Mouse (Mus musculus): ENCODE data around the gene Rap1gap2. TPM values are rescaled to one million over a fixed set of nuclear protein-coding genes. Genes with fewer than 3 reads are reported as not detected.

Gene Rap1gap2
- polyA plus RNA-seq, 1 experiment from 2014 or later: 8.9 TPM

- Histone ChIP-seq H3K9ac (replicated peaks) (no peak overlapping the region), H3K36me3 (no peaks in the 10 kb centered on the region), H3K27me3 (no peaks in the 10 kb centered on the region), H3K4me1 (no peaks in the 10 kb centered on the region), H3K9me3 (no peaks in the 10 kb centered on the region), H3K4me2 (replicated peaks) (no peak overlapping the region), H3K27ac (replicated peaks) (no peak overlapping the region), H3K4me3 (no peak overlapping the region)
- ATAC-seq (replicated peaks): no peak
- 85% methylated on average over 3 of the region's 3 CpGs for WGBS
Observed at GRCm38 (mm10) chr11:74458400-74458799, 152.3 kb downstream of the Rap1gap2 start.

DNA sequence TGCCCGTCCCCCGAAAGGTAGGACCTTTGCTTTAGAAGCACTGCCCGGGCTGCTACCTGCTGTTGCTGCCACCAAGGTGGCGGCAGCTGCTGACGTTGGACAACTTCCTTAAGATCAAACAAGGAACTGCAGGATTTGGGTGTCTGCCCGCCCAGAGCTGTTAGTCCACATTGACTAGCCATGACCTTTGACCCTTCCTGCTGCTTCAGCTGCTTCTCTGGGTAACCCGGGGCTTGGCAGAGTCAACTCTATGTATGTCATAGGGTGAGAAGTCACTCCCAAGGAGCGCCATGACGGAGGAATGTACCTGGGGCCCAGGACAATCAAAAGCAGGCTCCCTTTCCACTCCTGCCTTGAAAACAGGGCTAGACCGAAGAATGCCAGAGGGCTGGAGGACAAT lies 153.5 kb downstream of the Rap1gap2 start:
- no peaks in the 10 kb centered on the region for H3K4me1 ChIP-seq
- 70% methylated on average over 10 of the region's 10 CpGs for WGBS
- H3K4me2 ChIP-seq (replicated peaks): no peak overlapping the region
- H3K36me3 ChIP-seq: no peaks in the 10 kb centered on the region
- no peak overlapping the region for H3K4me3 ChIP-seq
- H3K9me3 ChIP-seq: no peaks in the 10 kb centered on the region
- no peak overlapping the region for H3K27ac ChIP-seq (replicated peaks)
- no peak overlapping the region for H3K9ac ChIP-seq (replicated peaks)
- no peak for ATAC-seq (replicated peaks)
- no peaks in the 10 kb centered on the region for H3K27me3 ChIP-seq

DNA sequence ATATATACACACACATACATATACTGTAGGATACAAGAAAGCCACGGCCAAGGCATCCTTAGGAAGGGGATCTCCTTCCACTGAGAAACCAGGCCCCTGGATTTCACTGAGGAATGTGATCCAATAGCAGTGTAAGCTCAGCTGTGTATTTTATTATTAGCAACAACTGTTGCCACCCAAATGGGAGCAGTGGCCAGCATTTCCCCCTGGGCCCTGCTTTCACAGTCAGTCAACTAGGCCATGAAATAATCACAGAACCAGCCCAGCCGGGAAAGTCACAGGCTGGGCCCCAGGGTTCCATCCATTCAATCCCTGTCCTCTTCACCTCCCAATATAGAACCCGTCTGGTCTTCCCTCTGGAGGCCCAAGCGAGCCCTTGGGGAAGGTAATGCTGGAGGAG lies 162.2 kb downstream of the Rap1gap2 start:
- WGBS: 62% methylated on average over 4 of the region's 4 CpGs
- H3K4me2 ChIP-seq (replicated peaks): no peak overlapping the region
- H3K9me3 ChIP-seq: 0 out of 2 replicates have a peak, but pooled peaks cover 3% of the 10 kb centered on the region
- no peaks in the 10 kb centered on the region for H3K27me3 ChIP-seq
- H3K9ac ChIP-seq (replicated peaks): no peak overlapping the region
- H3K4me3 ChIP-seq: no peak overlapping the region
- ATAC-seq (replicated peaks): no peak
- 0 out of 2 replicates have a peak, but pooled peaks cover 3% of the 10 kb centered on the region for H3K4me1 ChIP-seq
- H3K27ac ChIP-seq (replicated peaks): no peak overlapping the region
- H3K36me3 ChIP-seq: no peaks in the 10 kb centered on the region

- H3K4me1 ChIP-seq: 0 out of 2 replicates have a peak, but pooled peaks cover 3% of the 10 kb centered on the region
- 88% methylated on average over 6 of the region's 6 CpGs for WGBS
- 0 out of 2 replicates have a peak, but pooled peaks cover 3% of the 10 kb centered on the region for H3K9me3 ChIP-seq
- no peak overlapping the region for H3K4me2 ChIP-seq (replicated peaks)
- no peaks in the 10 kb centered on the region for H3K36me3 ChIP-seq
- no peak overlapping the region for H3K27ac ChIP-seq (replicated peaks)
- H3K27me3 ChIP-seq: no peaks in the 10 kb centered on the region
- ATAC-seq (replicated peaks): no peak
- H3K9ac ChIP-seq (replicated peaks): no peak overlapping the region
- H3K4me3 ChIP-seq: no peak overlapping the region
Observed at GRCm38 (mm10) chr11:74447991-74448403, 162.7 kb downstream of the Rap1gap2 start.

DNA sequence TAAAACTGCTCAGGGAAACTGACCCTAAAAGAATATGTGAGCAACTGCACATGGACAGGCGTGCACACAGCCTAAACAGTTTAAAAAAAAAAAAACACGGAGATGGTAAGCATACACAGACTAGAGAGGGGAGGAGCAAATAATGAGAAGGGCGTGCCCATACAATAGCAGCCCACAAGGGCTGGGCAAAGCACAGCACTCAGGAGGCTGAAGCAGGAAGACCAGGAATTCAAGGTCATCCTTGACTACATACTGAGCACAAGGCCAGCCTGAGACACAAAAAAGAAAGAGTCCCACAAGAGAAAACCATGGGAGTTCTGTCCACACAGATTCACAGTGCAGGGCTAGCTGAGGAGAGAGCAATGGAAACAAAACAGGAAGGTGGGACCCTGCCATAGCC lies 165.1 kb downstream of the Rap1gap2 start:
- Histone ChIP-seq H3K9ac (replicated peaks) (no peak overlapping the region), H3K9me3 (0 out of 2 replicates have a peak, but pooled peaks cover 3% of the 10 kb centered on the region), H3K36me3 (no peaks in the 10 kb centered on the region), H3K4me3 (no peak overlapping the region), H3K27ac (replicated peaks) (no peak overlapping the region), H3K27me3 (no peaks in the 10 kb centered on the region), H3K4me2 (replicated peaks) (no peak overlapping the region), H3K4me1 (0 out of 2 replicates have a peak, but pooled peaks cover 3% of the 10 kb centered on the region)
- no peak for ATAC-seq (replicated peaks)
- WGBS: 85% methylated on average over 3 of the region's 3 CpGs

DNA sequence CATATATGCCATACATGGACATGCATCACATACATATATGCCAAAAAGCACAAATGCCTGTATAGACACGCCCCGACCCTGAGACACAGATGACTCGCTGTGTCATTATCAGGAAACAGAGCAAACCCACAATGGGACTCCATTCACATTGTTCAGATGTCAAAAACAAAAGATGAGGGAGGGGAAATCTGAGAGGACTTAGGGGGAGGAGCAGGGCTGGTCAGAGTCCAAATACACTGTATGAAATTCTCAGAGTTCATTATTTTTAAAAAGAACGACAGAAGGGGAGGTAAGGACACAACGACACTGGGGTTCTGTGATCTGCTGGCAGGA lies 166.8 kb downstream of the Rap1gap2 start:
- 0 out of 2 replicates have a peak, but pooled peaks cover 3% of the 10 kb centered on the region for H3K4me1 ChIP-seq
- no peaks in the 10 kb centered on the region for H3K27me3 ChIP-seq
- H3K4me2 ChIP-seq (replicated peaks): no peak overlapping the region
- no peak overlapping the region for H3K27ac ChIP-seq (replicated peaks)
- 0 out of 2 replicates have a peak, but pooled peaks cover 3% of the 10 kb centered on the region for H3K9me3 ChIP-seq
- H3K4me3 ChIP-seq: no peak overlapping the region
- H3K9ac ChIP-seq (replicated peaks): no peak overlapping the region
- ATAC-seq (replicated peaks): no peak
- WGBS: 83% methylated on average over 5 of the region's 5 CpGs
- no peaks in the 10 kb centered on the region for H3K36me3 ChIP-seq

DNA sequence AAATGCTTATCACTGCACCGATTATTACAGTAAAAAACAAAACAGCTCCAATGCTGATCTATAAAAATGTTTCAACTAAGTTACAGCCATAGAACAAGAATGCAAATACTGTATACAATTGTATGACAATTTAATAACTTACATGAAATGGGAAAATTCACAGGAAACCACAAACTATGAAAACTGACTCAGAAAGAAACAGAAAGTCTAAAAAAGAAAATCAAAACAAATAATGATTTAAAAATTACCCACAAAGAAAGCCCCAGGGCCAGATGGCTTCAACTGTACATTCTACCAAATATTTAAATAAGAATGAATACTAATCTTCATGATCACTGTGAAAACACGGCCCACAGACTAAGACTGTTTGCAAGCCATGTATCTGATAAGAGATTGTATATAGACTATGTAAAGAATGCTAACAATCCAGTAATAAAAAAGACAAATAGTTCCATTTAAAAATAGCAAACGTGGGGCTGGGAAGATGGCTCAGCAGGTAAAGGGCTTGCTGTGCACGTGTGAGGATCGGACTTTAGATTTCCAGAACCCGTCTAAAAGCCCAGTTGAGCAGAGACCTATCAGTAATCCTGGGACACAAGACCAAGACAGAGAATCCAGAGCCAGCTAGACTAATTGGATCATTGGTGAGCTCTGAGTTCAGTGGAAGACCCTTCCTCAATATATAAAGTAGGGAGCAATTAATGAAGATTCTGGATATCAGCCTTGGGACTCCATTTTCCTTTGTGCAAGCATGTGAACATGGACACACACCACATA lies 167.4 kb downstream of the Rap1gap2 start:
- H3K36me3 ChIP-seq: no peaks in the 10 kb centered on the region
- no peak overlapping the region for H3K27ac ChIP-seq (replicated peaks)
- 0 out of 2 replicates have a peak, but pooled peaks cover 3% of the 10 kb centered on the region for H3K9me3 ChIP-seq
- H3K27me3 ChIP-seq: no peaks in the 10 kb centered on the region
- 89% methylated on average over 6 of the region's 6 CpGs for WGBS
- ATAC-seq (replicated peaks): no peak
- H3K4me1 ChIP-seq: 0 out of 2 replicates have a peak, but pooled peaks cover 3% of the 10 kb centered on the region
- H3K4me2 ChIP-seq (replicated peaks): no peak overlapping the region
- no peak overlapping the region for H3K4me3 ChIP-seq
- no peak overlapping the region for H3K9ac ChIP-seq (replicated peaks)

GRCm38 (mm10) chr11:74442396-74442795 lies 168.3 kb downstream of the Rap1gap2 start:
- no peaks in the 10 kb centered on the region for H3K36me3 ChIP-seq
- H3K4me1 ChIP-seq: no peaks in the 10 kb centered on the region
- no peak overlapping the region for H3K4me3 ChIP-seq
- no peaks in the 10 kb centered on the region for H3K27me3 ChIP-seq
- no peak overlapping the region for H3K27ac ChIP-seq (replicated peaks)
- WGBS: 80% methylated on average over 4 of the region's 4 CpGs
- H3K4me2 ChIP-seq (replicated peaks): no peak overlapping the region
- H3K9ac ChIP-seq (replicated peaks): no peak overlapping the region
- 0 out of 2 replicates have a peak, but pooled peaks cover 3% of the 10 kb centered on the region for H3K9me3 ChIP-seq
- ATAC-seq (replicated peaks): no peak

DNA sequence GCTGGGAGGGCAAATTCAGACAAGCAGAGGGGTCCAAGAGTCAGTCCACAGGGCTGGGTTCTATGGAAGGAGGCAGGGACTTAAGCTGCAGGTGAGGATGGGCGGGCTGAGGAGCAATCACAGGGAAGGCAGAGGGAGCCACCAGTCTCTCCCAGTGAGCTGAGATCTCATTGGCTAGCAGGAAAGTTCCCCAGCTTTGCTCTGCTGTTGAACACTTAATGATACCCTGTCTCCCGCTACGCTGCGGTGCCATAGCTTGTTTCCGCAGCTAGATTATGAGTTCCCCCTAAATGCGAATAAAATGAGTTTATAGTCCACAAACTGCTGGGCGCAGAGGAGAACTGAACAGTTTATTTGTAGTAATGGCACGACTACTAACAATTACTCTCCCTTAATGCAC lies 170.6 kb downstream of the Rap1gap2 start:
- Histone ChIP-seq H3K4me1 (no peaks in the 10 kb centered on the region), H3K9ac (replicated peaks) (no peak overlapping the region), H3K9me3 (0 out of 2 replicates have a peak, but pooled peaks cover 3% of the 10 kb centered on the region), H3K4me2 (replicated peaks) (no peak overlapping the region), H3K27me3 (no peaks in the 10 kb centered on the region), H3K4me3 (no peak overlapping the region), H3K36me3 (no peaks in the 10 kb centered on the region), H3K27ac (replicated peaks) (no peak overlapping the region)
- 77% methylated on average over 8 of the region's 8 CpGs for WGBS
- ATAC-seq (replicated peaks): no peak

- no peaks in the 10 kb centered on the region for H3K36me3 ChIP-seq
- H3K9ac ChIP-seq (replicated peaks): no peak overlapping the region
- ATAC-seq (replicated peaks): no peak
- H3K27ac ChIP-seq (replicated peaks): no peak overlapping the region
- no peaks in the 10 kb centered on the region for H3K27me3 ChIP-seq
- no peak overlapping the region for H3K4me2 ChIP-seq (replicated peaks)
- no peaks in the 10 kb centered on the region for H3K4me1 ChIP-seq
- no peaks in the 10 kb centered on the region for H3K9me3 ChIP-seq
- H3K4me3 ChIP-seq: no peak overlapping the region
- 62% methylated on average over 6 of the region's 6 CpGs for WGBS
Observed at GRCm38 (mm10) chr11:74439202-74439601, 171.5 kb downstream of the Rap1gap2 start.

GRCm38 (mm10) chr11:74438249-74438648 lies 172.5 kb downstream of the Rap1gap2 start:
- Histone ChIP-seq H3K27me3 (no peaks in the 10 kb centered on the region), H3K9me3 (no peaks in the 10 kb centered on the region), H3K9ac (replicated peaks) (no peak overlapping the region), H3K4me3 (no peak overlapping the region), H3K4me1 (no peaks in the 10 kb centered on the region), H3K4me2 (replicated peaks) (no peak overlapping the region), H3K27ac (replicated peaks) (no peak overlapping the region), H3K36me3 (no peaks in the 10 kb centered on the region)
- 91% methylated on average over 4 of the region's 4 CpGs for whole genome bisulfite sequencing
- ATAC-seq (replicated peaks): no peak

DNA sequence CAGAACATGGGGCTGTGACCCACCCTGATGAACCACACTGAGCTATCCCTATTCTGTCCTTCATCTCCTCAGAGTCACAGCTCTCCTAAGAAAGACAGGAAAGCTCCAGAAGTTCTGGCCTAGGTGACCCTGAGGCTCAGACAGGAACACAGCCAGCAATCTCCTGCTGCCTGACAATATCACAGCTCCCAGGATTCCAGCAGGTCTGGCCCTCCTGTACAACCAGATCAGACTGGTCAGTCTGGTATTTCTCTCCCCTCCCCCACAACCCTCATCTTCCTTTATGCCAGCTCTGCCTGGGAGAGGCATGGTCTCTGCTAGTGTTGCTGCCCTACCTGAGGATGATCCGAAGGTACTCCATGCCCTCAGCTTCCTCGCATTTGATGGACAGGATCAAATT lies 175.3 kb downstream of the Rap1gap2 start:
- Histone ChIP-seq H3K27ac (replicated peaks) (no peak overlapping the region), H3K36me3 (no peaks in the 10 kb centered on the region), H3K4me1 (no peaks in the 10 kb centered on the region), H3K9ac (replicated peaks) (no peak overlapping the region), H3K27me3 (no peaks in the 10 kb centered on the region), H3K4me3 (no peak overlapping the region), H3K9me3 (no peaks in the 10 kb centered on the region), H3K4me2 (replicated peaks) (no peak overlapping the region)
- ATAC-seq (replicated peaks): no peak
- WGBS: 91% methylated on average over 2 of the region's 2 CpGs

DNA sequence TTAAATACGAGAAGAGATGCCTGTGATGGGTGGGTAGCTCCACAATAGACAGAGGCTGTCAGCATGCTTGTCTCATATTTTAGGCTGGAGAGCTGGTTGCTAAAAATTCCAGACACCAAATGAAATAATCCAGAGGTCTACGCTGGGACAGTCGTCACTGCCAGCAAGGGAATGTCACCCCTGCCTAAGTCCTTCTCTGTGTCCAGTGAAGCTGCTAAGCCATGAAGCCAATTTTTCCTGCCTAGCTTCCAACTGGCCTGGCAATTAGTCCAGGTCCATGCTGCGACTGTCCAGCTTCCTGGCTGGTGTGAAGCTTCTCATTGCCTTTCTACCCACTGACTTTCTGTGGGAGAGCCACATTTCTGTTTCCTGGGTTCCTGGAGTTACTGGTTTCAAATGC lies 177.7 kb downstream of the Rap1gap2 start:
- Histone ChIP-seq H3K27ac (replicated peaks) (no peak overlapping the region), H3K36me3 (no peaks in the 10 kb centered on the region), H3K9ac (replicated peaks) (no peak overlapping the region), H3K4me1 (0 out of 2 replicates have a peak, but pooled peaks cover 5% of the 10 kb centered on the region), H3K9me3 (no peaks in the 10 kb centered on the region), H3K4me3 (no peak overlapping the region), H3K27me3 (no peaks in the 10 kb centered on the region), H3K4me2 (replicated peaks) (no peak overlapping the region)
- WGBS: 84% methylated on average over 4 of the region's 4 CpGs
- no peak for ATAC-seq (replicated peaks)
